Mouse (Mus musculus) intestine, embryonic 14.5 days (tissue): Measurements from ENCODE around the gene Gpr83. TPM values are rescaled to one million over a fixed set of nuclear protein-coding genes. Genes with fewer than 3 reads are reported as not detected.

Experiments used
- ATAC-seq: fragments of 200-750 bp; cut with Nextera tagmentation; replicated peaks from 2 replicates; pipeline ENCODE4 v1.8.0; 2017; ENCODE audit warnings: low read depth, moderate number of reproducible peaks, moderate TSS enrichment, moderate library complexity; ENCODE audit not compliant: low FRiP score, low TSS enrichment
- DNase-seq: peaks from one replicate; pipeline ENCODE4 v3.0.0-alpha.2; 2018; ENCODE audit warnings: low spot score
- H3K27ac ChIP-seq: fragments of 300-500 bp; sonication (generic); 2 replicates; pipeline ENCODE4 v1.5.1; 2014; ENCODE audit warnings: low read depth, mild to moderate bottlenecking, control low read depth
- H3K27me3 ChIP-seq: fragments of 300-500 bp; sonication (generic); replicated peaks from 2 replicates; pipeline ENCODE4 v1.6.1; 2014; ENCODE audit warnings: low read length, control low read depth; ENCODE audit not compliant: control insufficient read depth, insufficient read depth
- H3K36me3 ChIP-seq: fragments of 300-500 bp; sonication (generic); 2 replicates; pipeline ENCODE4 v1.6.1; 2014; ENCODE audit warnings: low read length, control low read depth; ENCODE audit not compliant: control insufficient read depth, insufficient read depth
- H3K4me1 ChIP-seq: fragments of 300-500 bp; sonication (generic); replicated peaks from 2 replicates; pipeline ENCODE4 v1.6.1; 2014; ENCODE audit warnings: low read length, control low read depth, mixed read lengths; ENCODE audit not compliant: control insufficient read depth, insufficient read depth
- H3K4me2 ChIP-seq: fragments of 300-500 bp; sonication (generic); 2 replicates; pipeline ENCODE4 v1.6.1; 2014; ENCODE audit warnings: low read length
- H3K4me3 ChIP-seq: fragments of 300-500 bp; sonication (generic); 2 replicates; pipeline ENCODE4 v1.5.1; 2014; ENCODE audit warnings: low read depth, low read length, control low read depth, mixed read lengths
- H3K9ac ChIP-seq: fragments of 300-500 bp; sonication (generic); 2 replicates; pipeline ENCODE4 v1.6.1; 2014; ENCODE audit warnings: mild to moderate bottlenecking, low read length
- H3K9me3 ChIP-seq: fragments of 300-500 bp; sonication (generic); 2 replicates; pipeline ENCODE4 v1.6.1; 2016; ENCODE audit warnings: low read length, control low read depth; ENCODE audit not compliant: control insufficient read depth
- WGBS: fragments of 180-500 bp; shearing (Covaris S2); extraction: QIAGEN DNeasy Blood & Tissue Kit; methylation state at CpG from one replicate; pipeline ENCODE4 v1.1.7; 2014; 5-methylcytosine and 5-hydroxymethylcytosine counted together
- polyA plus RNA-seq: library from polyadenylated mRNA; unstranded; fragments of >200 nt; fragmentation: Nextera tagmentation; extraction: Ambion mirVana; gene quantifications from 2 replicates; pipeline ENCODE4 v1.2.1, GENCODE M21; 2014

The Gpr83 gene
- polyA plus RNA-seq, 1 experiment from 2014 or later, result 0.69 TPM

GRCm38 (mm10) chr9:14841878-14842761 is 17.9 kb upstream of the Gpr83 start:
- Histone ChIP-seq H3K9ac (no peak overlapping the region), H3K27ac (no peak overlapping the region), H3K4me3 (no peak overlapping the region), H3K27me3 (no peaks in the 10 kb centered on the region), H3K36me3 (no peaks in the 10 kb centered on the region), H3K4me1 (no peaks in the 10 kb centered on the region; the same call in 1 of the 2 replicates), H3K9me3 (no peaks in the 10 kb centered on the region), H3K4me2 (no peak overlapping the region)
- DNase-seq (no peak), ATAC-seq (no peak)
- WGBS, result 82% methylated on average over 10 of the region's 10 CpGs

GRCm38 (mm10) chr9:14843311-14843857 is 16.6 kb upstream of the Gpr83 start:
- no peak overlapping the region for H3K9ac ChIP-seq
- H3K27ac ChIP-seq, result no peak overlapping the region
- ATAC-seq (no peak), DNase-seq (no peak)
- 93% methylated on average over 6 of the region's 6 CpGs for WGBS
- H3K4me2 ChIP-seq, result no peak overlapping the region
- no peak overlapping the region for H3K4me3 ChIP-seq
- H3K4me1 ChIP-seq, result no peaks in the 10 kb centered on the region; the same call in 1 of the 2 replicates
- no peaks in the 10 kb centered on the region for H3K27me3 ChIP-seq
- H3K9me3 ChIP-seq, result no peaks in the 10 kb centered on the region
- H3K36me3 ChIP-seq, result no peaks in the 10 kb centered on the region

- no peak overlapping the region for H3K4me3 ChIP-seq
- no peaks in the 10 kb centered on the region for H3K27me3 ChIP-seq
- no peaks in the 10 kb centered on the region; the same call in 1 of the 2 replicates for H3K4me1 ChIP-seq
- no peaks in the 10 kb centered on the region for H3K9me3 ChIP-seq
- ATAC-seq, result no peak
- DNase-seq, result no peak
- H3K27ac ChIP-seq, result no peak overlapping the region
- no peak overlapping the region for H3K4me2 ChIP-seq
- H3K9ac ChIP-seq, result no peak overlapping the region
- WGBS, result 90% methylated on average over 3 of the region's 3 CpGs
- no peaks in the 10 kb centered on the region for H3K36me3 ChIP-seq
Measured at GRCm38 (mm10) chr9:14843901-14844300, 16.1 kb upstream of the Gpr83 start.

- Histone ChIP-seq H3K27ac (no peak overlapping the region), H3K27me3 (no peaks in the 10 kb centered on the region), H3K36me3 (no peaks in the 10 kb centered on the region), H3K4me2 (no peak overlapping the region), H3K9ac (no peak overlapping the region), H3K4me1 (no peaks in the 10 kb centered on the region), H3K9me3 (no peaks in the 10 kb centered on the region), H3K4me3 (no peak overlapping the region)
- WGBS, result 50% methylated on average over 5 of the region's 5 CpGs
- DNase-seq (no peak), ATAC-seq (no peak)
Measured at GRCm38 (mm10) chr9:14846428-14846827, 13.6 kb upstream of the Gpr83 start.

GRCm38 (mm10) chr9:14848267-14848935 is 11.6 kb upstream of the Gpr83 start:
- DNase-seq (no peak), ATAC-seq (no peak)
- H3K4me3 ChIP-seq, result no peak overlapping the region
- no peak overlapping the region for H3K27ac ChIP-seq
- H3K4me2 ChIP-seq, result no peak overlapping the region
- H3K9ac ChIP-seq, result no peak overlapping the region
- no peaks in the 10 kb centered on the region for H3K36me3 ChIP-seq
- no peaks in the 10 kb centered on the region for H3K9me3 ChIP-seq
- no peaks in the 10 kb centered on the region for H3K27me3 ChIP-seq
- H3K4me1 ChIP-seq, result no peaks in the 10 kb centered on the region
- WGBS, result 71% methylated on average over 1 of the region's 1 CpGs

- Histone ChIP-seq H3K4me2 (no peak overlapping the region), H3K9ac (no peak overlapping the region), H3K9me3 (no peaks in the 10 kb centered on the region), H3K27me3 (peaks cover 26% of the 10 kb centered on the region), H3K4me1 (0 out of 2 replicates have a peak, but pooled peaks cover 2% of the 10 kb centered on the region), H3K27ac (no peak overlapping the region), H3K36me3 (no peaks in the 10 kb centered on the region), H3K4me3 (no peak overlapping the region)
- ATAC-seq (no peak), DNase-seq (no peak)
- WGBS, result 81% methylated on average over 4 of the region's 4 CpGs
Measured at GRCm38 (mm10) chr9:14854585-14854984, 5.4 kb upstream of the Gpr83 start.

GRCm38 (mm10) chr9:14856922-14857654 is 2.9 kb upstream of the Gpr83 start:
- Histone ChIP-seq H3K4me2 (no peak overlapping the region), H3K36me3 (no peaks in the 10 kb centered on the region), H3K4me1 (peaks cover 8% of the 10 kb centered on the region; the same call in 1 of the 2 replicates), H3K4me3 (no peak overlapping the region), H3K27ac (no peak overlapping the region), H3K27me3 (peaks cover 50% of the 10 kb centered on the region), H3K9me3 (no peaks in the 10 kb centered on the region), H3K9ac (no peak overlapping the region)
- 46% methylated on average over 4 of the region's 4 CpGs for WGBS
- DNase-seq, result no peak
- no peak for ATAC-seq

GRCm38 (mm10) chr9:14858170-14858706 is 1.8 kb upstream of the Gpr83 start:
- H3K4me1 ChIP-seq, result peaks cover 8% of the 10 kb centered on the region; the same call in 1 of the 2 replicates
- H3K9me3 ChIP-seq, result no peaks in the 10 kb centered on the region
- H3K4me2 ChIP-seq, result no peak overlapping the region
- WGBS, result 62% methylated on average over 7 of the region's 7 CpGs
- ATAC-seq (no peak), DNase-seq (no peak)
- no peak overlapping the region for H3K4me3 ChIP-seq
- no peak overlapping the region for H3K27ac ChIP-seq
- peaks cover 51% of the 10 kb centered on the region for H3K27me3 ChIP-seq
- no peaks in the 10 kb centered on the region for H3K36me3 ChIP-seq
- no peak overlapping the region for H3K9ac ChIP-seq
